Mouse (Mus musculus): ENCODE measurements at regions not wholly inside any gene's neighbourhood (a gene's known extent, or its start where the extent isn't known, plus 50 kb on each side); places are given as distances from the start of the nearest gene placed in this dataset.

DNA sequence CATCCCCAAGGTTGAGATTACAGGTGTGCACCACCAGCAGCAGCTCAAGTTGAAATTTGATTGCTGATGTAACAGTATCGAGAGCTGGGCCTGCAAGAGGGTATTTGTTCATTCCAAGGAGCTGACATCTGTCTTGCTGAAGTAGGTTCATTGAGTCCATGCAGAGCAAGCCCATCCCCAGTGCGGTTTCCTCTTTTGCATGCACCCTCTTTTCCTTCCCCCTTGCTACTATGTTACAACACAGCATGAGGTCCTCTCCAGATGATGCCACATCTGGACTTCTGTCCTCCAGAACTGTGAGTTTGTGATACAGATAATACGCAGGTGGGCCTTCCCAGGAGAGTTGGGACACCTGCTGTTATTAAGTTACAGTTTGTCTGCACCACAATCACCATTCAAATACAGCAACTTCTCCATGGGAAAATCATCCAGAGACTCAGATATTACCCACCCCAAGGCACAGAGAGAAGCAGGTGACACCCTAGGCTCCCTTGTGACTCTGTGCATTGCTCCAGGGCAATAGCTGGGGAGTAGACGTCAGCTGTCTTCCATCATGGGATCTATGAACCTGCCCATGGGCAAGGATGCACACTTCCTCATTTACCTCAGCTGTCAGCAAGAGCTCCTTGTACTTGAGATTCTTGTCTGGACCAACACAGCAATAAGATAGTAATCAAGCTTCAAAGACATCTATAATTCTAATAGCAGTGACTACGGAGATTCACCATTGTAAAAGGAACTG is 137.8 kb downstream of the Ets2 start:
- no peak for DNase-seq (ENCODE audit: low spot score)

DNA sequence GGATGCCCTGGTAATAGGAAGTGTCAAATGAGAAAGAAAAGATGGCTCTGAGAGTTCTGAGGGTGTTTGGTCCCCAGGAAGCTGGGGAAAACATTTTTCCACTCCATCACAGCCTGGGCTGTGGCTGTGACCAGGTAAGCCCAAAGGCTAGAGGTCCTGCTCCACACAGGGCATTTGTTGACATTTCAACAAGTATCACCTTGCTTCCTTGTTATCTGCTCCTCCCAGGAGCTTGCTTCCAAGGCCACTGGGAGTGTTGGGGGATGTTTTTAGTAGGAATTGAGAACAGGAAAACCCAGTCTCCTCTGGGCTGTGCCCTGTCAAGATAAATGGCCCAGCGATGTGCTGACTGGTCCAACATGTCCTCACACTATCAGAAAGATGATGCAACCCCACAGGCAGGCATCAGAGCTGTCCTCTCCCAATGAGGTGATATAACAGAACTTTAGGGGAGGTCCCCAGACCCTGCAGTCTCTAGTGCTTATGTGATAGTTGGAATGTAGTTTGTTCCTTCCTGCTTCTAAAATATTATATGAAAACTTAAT is 137.1 kb downstream of the Ets2 start:
- no peak for DNase-seq (ENCODE audit: low spot score)

DNA sequence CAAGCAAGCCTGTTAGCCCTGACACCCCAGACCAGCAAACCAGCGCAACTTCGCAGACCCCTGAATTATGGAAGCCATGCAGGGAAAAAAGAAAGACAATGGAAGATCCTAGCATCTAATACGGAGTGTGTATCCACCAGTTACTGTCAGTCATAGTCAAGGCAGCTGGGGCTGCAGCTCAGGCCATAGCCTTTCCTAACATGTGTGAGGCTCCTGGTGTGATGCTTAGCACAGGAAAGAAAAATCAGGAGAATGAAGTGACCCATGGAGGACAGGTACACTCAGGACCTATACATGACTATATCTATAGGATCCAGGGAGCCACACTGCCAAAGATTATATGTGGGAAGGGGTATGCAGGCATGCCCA is 136.6 kb downstream of the Ets2 start:
- no peak for DNase-seq (ENCODE audit: low spot score)

DNA sequence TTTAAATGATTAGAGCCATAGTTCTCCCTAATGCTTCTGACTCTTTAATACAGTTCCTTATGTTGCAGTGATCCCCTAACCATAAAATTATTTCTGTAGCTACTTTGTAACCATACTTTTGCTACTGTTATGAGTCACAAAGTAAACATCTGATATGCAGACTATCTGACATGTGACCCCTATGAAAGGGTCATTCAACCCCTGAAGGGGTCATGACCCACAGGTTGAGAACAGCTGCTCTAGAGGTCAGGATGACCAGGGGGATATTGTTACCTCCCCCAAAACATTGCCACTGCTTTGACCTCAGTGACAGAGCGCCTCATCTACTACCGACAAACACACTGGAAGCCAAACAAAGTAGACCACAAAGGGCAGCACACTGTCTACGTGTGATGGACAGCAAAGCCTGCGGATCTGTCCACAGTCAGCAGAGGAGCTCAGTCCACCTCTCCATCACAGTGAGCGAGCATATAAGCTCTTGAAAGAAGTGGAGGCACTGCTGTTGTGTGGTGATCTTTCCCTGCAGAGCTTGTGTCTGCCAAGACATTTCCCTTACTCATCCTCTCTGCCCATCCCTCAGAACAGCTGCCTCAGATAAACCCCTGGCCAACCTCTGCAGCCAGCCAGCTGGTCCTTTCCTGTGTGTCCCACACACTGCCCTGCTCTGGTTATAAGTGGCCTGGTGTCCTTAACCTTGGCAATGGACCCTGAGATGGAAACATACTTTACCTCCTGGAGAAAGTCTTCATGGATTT is 136.0 kb downstream of the Ets2 start:
- no peak for DNase-seq (ENCODE audit: low spot score)

DNA sequence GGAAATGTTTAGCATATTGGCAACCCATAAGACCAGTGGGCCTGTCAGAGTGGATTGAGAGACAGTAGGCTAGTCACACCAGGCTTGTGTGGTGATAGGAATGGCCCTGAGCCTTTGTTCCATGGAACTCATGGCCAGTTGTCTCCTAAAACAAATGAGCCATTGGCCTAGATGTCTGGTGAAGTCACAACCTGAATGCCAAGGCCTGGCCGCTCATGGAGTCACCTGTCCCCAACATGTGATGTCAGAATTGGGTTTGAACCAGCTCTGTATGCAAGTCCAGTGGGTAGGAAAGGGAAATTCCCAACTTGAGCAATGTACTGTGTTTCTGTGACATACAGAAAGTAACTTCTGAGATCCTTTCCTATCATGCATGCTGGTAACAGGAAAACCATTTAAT is 134.1 kb downstream of the Ets2 start:
- DNase-seq (ENCODE audit: low spot score) = no peak

DNA sequence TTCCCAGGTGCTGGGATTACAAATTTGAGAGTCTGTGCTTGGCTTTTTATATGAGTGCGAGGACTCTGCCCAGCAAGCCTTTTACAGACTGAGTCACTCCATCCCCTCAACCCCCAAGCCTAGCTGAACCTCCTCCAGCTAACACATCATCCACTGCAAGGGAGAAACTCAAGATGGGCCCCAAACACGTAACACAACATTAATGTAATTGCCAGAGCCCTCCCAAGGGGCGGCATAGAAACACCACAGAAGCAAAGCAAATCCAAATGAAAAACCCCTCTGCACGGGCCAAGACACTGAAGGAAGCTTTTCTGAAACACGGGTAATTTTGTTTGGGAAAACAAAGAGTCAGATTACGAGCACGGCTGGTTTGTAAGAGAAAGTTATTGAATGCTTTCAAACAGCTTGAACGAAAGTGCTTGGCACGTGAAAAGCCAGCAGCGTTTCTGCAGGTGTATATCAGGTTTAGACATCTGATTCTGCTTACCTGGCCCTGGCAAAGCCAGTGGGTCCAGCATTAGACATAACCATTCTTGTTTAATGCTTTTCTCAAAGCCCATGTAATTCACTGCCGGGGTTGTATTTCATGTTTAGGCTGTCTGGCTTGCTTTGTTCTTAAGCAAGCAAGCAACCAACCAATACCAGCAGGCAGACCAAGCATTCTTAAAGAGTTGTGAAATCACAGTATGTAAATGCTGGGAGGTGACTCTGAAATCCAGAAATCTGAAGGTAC is 132.8 kb downstream of the Ets2 start:
- no peak for DNase-seq (ENCODE audit: low spot score)

DNA sequence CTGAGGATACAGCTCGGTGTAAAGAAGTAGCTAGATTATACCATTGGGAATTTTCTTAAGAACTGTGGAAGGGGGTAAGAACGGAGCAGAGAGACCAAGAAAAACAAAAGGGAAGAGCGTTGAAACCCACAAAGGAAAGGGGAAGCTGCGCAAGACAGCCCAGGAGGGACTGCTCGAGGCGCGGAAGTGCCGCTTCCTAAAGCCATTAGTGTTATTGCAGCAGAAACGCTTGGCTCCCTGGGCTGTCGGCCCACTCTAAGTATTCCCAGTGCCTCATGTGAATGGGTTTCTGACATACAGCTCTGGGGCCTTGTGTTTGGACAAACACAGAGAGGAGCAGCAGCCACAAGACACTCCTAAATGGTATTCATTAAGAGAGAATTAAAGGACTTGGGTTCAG is 131.6 kb downstream of the Ets2 start:
- DNase-seq (ENCODE audit: low spot score) = no peak

DNA sequence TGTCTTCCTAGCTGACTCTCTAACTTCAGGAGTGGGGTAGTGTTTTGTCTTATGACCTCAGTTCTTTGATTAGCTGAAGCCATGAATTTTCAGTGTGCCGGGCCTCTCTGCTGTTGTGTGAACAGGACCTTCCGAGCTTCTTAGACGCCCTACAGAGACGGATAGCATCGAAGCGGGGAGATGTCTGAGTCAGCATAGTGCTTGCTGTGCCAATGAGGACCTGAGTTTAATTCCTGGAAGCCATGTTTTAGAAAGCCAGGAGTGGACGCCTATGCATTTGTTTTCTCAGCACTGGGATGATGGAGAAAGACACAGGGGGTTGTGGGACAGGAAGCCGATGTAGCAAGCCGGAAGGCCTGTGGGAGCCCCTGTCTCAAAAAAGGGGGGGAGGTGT is 130.5 kb downstream of the Ets2 start:
- peak; percentile 31 for DNase-seq (ENCODE audit: low spot score)

DNA sequence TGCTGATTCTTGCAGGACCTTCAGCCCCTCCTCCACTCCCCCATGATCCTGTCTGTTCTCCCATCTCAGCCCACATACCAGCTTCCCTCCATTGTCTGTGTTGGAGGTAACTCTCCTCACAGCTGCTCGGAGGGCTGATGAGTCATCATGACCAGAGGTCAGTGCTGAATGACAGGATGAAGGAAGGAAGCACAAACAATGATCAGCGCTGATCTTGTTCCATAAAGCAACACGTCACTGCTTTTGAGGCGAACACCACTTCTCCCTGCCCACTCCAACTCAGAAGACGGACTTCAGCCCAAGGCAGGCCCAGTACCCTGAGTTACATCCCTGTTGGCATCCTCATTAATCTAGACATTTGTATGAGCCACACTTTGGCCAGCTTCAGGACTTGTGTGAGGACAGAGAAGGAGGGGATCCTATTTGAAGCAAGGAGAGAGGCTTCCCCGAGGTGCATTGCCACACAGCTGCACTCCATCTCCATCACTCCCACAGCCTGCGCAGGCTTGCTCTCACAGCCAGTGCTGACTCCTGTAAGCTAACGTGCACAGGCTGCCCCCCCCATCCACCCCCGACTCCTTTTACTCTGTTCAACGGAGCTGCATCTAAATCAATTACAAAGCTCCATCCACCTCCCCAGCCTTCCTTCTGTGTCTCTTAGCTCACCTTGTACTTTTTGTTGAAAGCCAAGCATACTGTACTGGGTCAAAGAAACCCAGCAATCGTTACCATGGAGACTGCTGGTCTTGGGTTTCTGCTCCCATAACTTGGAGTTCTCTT is 129.9 kb downstream of the Ets2 start:
- DNase-seq (ENCODE audit: low spot score) = peak; percentile 48

DNA sequence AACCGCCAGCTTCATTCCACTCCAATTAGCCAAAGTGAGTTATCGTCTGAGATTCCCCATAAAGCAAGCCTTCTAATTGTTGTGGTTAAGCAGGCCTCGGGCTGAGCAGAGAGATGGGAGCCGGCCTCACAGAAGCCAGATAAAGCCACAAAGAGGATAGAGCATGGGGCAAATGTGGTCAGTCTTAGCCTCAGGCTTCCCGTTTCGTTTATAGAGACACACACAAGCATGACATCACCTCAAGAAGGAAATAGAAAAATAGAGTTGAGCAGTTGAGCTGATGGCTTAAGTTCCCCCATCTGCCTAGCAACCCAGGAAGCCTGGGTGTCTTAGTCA is 125.5 kb downstream of the Ets2 start:
- no peak for DNase-seq (ENCODE audit: low spot score)

DNA sequence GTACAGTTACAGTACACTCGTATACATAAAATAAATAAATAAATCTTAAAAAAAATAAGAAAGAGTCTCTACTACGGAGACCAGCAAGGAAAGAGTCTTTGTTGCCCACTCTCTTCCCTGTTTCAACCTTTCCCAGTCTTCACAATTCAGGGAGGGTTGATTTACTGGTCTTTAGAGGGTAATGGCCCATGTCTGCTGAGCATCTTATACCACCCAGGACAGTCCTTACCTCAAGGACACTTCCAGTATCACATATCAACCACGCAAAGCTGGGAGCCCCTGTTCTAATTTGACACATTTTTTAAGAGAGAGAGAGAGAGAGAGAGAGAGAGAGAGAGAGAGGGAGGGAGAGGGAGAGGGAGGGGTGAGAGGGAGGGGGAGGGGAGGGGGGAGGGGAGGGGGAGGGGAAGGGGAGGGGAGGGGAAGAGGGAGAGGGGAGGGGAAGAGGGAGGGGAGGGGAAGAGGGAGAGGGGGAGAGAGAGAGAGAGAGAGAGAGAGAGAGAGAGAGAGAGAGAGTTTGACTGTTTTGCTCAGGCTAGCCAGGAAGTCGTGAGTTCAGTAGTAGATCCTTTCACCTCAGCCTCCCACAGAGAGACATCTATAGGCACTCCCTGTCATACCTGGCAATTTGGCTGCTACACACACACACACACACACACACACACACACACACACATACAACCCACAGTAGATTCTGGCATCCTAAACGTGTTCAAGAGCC is 125.0 kb downstream of the Ets2 start:
- DNase-seq (ENCODE audit: low spot score) = no peak

DNA sequence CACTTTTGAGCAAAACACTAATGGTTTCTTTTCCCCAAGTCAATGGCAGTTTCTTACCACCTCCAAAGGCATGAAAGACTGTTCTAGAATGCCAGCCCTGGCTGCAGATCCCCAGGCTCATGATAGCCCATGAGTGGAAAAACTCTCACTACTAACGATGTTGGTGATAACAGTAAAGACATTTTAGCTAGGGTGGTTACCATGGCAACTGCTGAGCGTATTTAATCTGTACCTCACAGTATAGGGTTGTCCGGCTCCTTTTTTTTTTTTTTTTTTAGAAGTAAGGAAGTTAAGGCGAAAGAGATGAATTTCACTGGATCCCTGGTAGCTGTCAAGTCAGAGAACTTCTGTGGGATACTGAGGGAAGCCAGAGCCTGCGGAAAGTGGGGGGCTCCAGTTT is 123.8 kb downstream of the Ets2 start:
- no peak for DNase-seq (ENCODE audit: low spot score)

DNA sequence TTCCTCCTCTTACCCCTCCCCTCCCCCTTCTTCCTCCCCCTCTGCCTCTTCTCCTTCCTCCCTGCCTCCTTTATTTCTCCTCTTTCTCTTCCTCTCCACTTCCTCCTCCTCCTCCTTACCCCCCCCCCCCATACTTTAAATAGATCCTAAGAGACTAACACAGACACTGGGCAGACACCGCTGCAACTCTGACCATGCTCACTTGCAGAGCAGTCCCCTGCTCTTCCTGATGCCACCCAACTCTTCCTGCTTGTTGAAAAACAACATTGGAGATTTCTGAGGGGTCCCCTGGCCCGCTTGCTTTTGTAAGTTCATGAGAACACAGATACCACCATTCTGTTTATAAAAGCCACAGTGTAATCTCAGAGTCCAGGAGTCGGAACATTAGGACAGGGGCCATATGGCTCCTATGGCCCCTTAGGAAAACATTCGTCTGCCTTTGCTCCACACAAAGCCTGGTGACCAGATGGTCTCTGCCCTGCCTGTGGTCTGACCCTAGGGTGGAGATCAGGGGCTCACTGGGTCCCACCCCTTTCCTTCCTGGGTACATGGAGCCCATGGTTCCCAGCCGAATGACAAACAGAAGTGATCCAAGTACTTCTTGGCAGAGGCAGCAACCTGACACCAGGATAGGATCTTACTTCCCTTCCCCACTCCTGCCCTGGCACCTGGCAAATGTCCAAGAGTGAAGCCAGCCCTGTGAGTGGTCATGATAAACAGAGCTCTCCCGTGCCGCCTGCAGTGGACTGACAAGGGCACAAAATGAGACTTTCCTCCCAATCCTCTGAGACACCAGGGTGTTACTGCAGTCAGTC is 123.1 kb downstream of the Ets2 start:
- DNase-seq (ENCODE audit: low spot score) = peak; percentile 60

DNA sequence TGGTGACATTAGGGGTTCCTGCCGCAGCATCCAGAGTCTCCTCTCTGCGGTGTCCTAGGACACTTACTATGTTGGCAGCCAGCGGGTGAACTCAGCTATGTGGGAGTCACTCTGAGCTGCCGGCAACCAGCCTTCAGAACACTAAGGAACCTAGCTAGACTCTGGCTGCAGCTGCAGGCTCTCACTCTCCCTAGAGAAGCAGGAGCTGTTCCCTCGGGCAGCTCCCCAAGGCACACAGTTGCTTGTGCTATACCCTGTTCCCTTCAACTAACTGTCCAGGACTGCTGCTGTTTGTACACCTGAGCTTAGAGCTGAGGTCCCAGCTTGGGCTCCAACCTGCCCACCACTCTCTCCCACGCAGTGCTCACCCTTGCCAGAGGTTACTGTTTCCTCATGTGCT is 121.9 kb downstream of the Ets2 start:
- peak; percentile 57 for DNase-seq (ENCODE audit: low spot score)

DNA sequence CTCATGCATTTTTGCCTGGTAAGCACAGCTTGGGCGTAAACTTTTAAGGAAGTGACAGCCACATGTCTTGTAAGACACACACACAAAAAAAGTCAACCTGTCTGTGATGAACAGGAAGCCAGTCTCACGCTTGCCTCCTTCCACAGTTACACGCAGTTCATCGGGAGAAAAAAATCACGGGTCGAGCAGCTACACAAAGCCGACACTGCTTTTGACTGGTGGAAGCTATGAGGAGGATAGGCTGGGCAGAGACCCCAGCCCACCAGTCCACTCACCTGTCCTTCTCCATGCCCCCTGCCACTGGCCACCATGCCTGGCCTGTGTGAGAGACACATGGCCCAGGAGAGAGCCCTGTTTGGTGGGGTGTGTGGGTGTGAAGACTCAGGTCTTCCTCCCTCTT is 119.2 kb downstream of the Ets2 start:
- DNase-seq (ENCODE audit: low spot score) = no peak

DNA sequence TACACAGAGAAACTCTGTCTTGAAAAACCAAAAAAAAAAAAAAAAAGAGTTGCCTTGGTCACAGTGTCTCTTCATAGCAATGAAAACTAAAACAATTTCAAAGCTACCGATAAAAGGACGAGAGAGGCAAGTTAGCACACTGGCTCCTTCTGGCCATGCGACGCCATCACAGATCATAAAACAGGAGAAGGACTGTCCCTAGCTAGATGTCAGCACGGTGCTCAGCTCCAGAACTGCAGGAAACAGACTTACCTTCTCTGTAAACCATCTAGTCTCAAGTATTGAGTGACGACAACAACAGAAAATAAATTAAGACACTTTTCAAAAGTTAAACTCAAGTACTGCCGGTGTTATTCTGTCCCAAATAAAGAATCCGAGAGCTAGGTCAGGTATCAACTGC is 118.7 kb downstream of the Ets2 start:
- no peak for DNase-seq (ENCODE audit: low spot score)

DNA sequence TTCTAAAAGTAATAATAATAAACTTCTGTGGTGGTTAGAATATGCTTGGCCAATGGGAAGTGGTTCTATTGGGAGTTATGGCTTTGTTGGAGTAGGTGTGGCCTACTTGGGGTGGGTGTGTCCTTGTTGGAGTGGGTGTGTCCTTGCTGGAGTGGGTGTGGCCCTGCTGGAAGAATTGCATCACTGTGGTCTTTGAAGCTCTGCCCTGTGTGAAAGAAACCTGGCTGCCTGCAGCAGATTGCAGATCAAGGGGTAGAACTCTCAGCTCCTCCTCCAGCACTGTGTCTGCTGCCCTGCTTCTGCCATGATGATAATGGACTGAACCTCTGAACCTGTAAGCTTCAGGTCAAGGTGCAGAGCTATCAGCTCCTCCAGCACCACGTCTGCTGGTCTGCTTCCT is 118.1 kb downstream of the Ets2 start:
- no peak for DNase-seq (ENCODE audit: low spot score)

DNA sequence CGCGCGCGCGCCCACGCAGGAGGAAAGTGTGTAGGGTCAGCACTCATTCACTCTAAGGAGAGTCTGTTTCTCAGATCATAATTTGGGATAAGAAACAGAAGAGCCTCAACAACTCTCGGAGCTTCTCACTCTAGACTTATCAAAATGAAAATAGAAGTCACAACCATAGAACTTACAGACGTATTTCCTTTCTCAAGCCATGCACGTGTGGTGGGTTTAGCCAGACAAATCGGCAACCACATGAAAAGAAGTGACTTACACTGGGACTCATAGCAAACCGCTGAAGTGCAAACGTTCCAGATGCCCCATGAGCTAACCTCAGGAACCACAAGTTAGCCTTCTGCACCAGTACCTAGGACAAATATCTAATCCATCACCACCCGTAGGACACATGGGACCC is 114.1 kb downstream of the Ets2 start:
- no peak for DNase-seq (ENCODE audit: low spot score)

DNA sequence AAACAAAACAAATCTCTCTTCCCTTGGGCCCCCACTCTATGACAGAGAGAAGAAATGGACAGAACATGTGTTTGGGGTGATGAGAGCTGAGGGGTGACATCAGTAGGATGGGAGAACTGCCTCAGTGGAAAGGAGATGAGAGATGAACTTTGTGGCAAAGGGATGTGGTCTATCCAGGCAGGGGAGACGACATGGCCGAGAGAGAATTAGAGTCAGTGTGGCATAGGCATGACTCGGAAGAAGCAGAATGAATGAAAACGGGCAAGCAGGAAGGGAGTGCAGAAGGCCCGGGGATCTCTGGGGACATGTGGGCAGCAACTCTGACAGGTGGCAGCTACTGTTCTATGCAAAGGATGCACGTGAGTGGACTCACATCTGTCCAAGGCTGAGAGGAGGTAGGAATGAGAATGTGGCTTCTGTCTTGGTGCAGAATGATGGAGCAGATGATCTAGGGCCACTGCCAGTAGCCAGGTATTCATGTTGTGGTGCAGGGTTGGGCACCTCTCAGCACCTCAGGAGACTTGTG is 113.4 kb downstream of the Ets2 start:
- DNase-seq (ENCODE audit: low spot score) = no peak

DNA sequence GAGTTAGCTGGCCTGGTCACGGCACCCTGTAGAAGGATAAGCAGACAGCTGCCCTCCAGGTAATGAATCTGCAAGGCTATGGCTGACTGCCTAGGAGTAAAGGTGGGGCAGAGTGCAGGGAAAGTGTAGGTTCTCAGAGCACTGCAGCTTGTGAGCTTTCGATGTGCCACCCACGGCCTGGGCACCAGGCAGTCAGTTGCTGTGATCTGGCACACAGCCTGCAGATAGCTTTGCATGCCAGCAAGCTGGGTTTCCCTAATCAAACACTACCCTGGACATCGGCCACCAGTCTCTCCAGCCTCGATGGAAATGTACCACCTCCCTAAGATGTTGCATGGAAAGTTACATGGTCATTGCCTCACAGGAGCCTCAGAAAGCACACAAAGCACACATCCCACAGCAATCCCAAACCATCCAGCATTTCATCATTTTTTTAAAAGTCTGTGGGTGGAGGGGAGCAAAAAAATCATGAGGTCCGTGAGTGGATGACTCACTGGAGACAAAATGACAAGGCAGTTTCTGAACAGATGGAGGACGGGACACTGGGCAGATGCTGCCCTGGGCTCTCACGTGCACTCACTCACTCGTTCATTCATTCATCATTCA is 112.7 kb downstream of the Ets2 start:
- DNase-seq (ENCODE audit: low spot score) = no peak

Data from testis, postnatal 10 days (tissue).